Mouse (Mus musculus) mature B cell (primary cell): ENCODE data around the gene Ghdc.

Experiments
- in situ Hi-C: fragments of 300-500 bp; cut with MboI; formaldehyde crosslinking; loops from 2 replicates; pipeline ENCODE4 v1.14.3; 2019

Ghdc gene

DNA sequence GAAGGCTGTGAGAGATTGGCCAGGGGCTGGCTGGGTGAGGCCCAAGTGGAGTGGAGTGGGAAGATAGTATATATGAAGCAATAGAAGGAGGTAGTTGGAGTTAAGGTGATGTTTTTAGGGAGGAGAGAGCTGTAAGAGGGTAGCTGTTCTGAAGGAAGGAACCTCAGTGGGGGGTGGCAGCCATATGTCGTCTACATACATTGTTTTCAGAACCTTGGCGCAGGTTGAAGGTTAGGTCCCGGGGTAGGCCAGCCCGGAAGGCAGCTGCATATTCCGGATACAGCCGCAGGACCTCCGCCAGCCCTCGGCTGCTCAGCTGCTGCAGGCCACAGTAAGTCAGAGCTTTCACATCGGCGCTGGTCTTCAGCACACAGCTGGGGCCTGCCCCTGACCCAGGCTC is 24.2 kb downstream of the Ghdc start:
- in situ Hi-C loops, result no loop called here

DNA sequence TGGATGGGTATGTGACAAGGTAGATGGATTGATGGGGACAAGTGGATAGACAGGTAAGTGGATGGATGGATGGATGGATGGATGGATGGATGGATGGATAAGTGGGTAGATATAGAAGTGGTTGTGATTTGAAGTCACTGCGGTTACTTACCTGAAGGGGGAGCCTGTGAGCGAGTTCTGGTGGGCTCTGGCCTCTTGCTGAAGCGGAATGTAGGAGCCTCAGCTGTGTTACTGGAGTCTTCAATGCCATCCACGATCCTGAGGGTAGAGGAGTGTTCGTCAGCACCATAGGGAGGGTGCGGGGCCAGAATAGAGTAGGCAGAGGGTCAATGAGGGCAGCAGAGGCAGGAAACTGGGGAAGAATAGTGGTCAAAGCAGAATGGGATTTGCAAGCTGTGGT is 25.7 kb downstream of the Ghdc start:
- in situ Hi-C loops, result no loop called here

DNA sequence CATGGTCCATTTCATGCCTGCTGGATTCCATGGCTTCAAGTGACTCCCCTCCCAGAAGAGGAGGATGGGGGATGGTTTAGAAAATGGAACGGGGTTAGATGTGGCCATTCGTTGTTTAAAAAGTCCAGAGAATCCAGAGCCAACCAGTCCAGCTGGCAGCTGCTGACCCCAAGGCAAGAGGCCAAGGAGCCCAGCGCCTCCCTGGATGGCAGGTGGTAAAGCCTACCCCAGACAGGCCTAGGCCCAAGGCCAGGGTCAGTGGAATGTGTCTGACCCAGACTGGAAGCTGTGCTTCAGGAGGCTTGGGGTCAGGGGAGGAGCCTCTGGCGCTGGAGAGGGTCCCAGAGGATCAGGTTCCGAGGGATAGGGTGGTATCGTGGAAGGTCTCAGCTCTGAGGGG is 29.4 kb downstream of the Ghdc start:
- in situ Hi-C loops, result no loop called here

DNA sequence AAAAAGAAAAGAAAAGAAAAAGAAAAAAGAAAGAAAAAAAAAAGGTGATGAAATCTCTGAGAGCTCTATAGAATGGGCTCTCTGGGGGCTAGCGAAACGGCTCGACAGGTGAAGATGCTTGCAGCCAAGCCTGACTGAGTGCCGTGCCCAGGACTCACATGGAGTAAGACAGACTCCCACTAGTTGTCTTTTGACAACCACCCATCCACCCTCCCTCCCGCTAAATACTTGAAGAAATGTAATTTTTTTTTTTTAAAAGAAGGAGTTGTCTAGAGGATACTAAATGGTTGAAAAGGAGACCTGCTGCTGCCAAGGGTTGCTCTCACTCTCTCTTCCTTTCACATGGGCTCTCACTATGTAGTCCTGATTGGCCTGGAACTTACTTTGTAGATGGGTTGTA is 32.0 kb downstream of the Ghdc start:
- in situ Hi-C loops, result no loop called here

DNA sequence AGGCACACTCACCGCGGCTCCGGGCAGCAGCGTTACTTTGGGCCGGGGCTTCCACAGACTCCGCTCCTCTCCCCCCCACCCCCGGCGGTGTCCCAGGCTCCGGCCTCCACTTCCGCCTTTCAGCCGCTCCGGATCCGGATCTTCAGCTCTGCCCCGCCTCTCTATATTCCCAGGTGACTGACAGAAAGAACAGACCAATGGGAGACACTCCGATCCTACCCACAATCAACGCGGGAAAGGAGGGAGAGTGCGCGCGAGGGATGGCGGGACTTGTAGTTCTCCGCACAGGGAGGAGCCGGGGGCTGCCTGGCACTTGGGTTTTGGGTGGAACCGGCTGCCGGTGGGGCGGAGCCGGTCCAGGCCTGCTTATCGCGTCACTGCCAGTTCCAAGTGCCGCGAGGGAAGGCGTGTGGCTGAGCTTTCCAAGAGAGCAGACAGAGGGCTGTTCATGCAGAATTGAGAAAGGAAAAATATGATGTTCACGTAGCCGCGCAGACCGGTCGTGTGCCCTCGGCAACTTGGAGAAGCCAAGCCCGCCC is 32.6 kb downstream of the Ghdc start, which contains the start of gene Rab5c:
Rab5c (minus strand) TSS at position 150 of the 539 bp plus-strand sequence.
- in situ Hi-C loops, result no loop called here

DNA sequence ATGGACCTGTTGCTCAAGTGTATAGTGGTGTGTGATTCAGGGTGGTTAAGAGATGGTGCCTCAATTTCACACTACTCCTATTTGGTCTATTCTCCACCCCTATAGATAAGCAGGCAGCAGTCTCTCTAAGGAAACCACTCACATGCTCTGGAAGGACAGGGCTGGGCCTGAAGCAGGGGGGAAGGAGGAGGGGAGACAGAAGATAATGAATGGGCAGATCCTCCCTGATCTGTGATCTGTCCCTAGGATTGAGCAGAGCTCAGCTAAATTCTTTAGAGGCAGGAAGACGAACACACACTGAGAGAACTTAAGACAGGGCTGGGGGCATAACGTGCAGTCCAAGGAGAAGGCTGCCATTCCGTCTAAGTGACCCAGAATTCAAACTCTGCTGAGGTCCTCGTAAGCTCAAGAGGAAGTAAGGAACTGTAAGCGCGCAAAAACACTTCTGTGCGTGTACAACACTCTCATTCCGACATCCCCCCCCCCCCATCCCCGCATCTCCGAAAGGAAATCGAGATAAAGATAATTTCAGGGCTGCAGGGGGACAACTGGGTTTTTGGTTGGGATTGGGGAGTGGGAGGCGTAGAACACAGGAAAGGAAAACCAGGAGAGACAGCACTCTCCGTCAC is 33.5 kb downstream of the Ghdc start:
- in situ Hi-C loops, result no loop called here

DNA sequence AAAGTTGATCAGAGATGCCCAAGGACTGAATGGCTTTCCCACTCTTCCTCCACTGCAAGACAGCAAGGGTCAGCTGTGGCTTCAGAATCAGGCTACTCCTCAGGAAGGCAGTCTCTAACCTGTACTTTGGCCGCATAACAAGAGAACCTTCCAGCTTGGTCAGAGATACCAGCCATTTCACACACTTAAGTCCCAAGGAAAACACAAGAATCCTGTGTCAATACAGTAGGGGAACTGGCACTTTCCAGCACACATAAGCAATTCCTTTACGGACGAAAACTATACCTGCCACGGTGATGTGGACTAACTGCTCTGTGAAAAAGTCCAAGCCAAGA is 34.0 kb downstream of the Ghdc start:
- in situ Hi-C loops, result no loop called here

DNA sequence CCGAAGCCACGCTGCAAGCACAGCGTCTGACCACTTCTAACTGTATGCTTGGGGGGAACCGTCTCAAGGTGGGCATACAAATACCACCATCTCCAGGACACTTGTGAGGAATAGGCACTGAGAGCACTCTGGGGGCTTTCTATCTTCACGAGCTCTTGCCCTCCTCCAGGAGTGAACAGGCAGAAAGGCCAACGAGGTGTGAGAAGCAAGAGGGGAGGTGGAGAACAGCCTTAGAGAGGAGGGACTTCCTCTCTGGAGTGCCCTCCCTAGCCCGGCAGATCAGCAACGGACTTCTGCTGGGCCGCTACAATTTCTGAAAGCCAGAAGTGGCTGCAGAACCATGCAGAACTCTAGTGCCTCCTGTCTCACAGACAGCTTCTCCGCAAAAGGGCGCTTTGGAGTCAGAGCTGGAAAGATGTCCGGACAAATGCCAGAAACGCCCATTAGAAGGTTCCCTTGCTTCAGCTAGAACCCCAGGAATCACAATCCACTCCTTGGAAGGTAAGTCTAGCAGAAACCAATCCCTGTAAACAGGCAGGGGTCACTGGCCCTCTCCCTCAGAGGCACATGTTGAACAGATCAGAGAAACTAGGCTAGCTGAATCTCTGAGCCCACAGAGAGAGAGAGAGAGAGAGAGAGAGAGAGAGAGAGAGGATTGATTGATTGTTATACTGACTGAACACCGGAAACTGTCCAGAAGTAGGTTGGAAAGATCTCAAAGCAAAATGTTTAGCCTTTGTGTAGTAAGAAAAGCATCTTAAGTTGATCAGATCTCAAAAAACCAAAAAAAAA is 34.6 kb downstream of the Ghdc start:
- in situ Hi-C loops, result no loop called here

DNA sequence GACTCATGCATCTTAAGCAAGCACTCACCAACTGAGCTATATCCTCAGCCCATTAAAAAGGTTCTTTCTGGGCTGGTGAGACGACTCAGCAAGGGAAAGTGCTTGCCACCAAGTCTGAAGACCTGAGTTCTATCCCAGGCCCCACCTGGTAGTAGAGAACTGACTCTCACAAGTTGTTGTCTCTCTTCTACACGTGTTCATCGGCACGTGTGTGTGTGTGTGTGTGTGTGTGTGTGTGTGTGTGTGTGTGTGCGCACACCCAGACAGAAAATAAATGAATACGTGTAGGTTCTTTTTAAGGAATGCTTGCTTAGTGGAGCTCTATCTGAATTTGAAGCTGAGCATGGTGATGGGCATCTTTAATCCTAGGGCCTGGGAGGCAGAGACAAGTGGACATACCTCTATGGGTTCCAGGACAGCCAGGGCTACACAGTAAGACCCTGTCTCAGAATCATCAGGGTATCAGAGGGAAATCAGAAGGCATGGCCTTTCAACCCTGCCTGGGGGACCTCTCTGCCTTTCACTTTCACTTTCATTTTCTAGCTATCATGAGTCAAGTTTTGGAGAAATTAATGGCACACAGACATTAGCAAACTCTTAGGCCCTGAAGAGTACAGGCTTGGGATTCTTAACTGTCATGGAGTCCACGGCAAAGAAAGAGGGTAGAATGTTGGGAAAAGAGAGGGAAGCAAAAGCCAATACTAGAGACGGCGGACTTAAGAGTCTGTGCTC is 35.5 kb downstream of the Ghdc start:
- in situ Hi-C loops, result no loop called here

DNA sequence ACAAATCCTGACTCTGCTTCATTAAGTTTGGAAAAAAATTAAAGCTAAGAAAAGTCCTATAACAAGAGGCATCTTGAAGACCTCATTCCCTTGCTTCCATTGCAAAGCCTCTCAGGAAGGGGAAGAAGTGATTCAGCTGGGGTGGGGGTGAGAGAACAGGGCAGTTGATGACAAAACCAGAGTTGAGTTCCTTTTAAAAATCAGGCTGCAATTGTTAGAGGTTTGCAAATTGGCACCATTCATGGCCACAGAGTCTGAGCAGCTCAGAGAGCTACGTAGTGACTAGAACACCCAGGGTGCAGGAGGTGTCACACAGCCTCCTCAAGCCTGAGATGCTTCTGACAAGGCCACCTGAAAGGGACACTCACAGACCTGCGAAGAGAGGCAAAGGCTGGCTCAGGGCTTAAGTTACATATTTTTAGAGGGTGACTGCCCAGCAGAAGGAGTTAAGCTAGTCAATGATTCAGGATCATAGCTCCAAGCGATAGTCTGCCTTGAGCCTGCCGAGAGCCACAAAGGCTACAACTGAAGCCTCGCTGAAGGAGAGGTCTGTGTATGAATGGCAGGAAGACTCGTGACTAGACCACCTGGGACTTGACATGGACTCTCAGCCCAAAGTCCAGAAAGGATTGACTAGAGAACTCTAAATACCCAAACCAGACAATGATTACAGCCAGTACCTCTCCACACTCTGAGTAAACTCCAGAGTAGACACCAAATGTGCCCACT is 40.1 kb downstream of the Ghdc start:
- in situ Hi-C loops, result no loop called here

DNA sequence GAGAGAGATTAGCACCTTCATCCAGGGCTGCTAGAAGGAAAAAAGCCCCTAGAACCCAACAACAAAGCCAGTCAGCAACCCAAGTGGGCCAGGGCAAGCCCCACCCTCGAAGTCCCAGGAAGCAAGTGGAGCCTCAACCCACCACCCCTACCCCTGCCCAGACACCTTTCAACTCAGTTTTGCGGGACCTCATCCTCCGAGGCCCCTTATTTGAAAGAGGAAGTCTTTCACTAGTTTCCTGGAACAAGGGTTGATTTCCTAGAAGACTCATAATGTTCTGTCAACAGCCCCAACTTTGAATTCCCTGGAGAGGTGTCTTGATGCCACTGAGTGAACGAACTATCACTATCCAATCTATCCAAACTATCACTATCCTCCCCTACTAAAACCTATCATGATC is 40.8 kb downstream of the Ghdc start:
- in situ Hi-C loops, result no loop called here

DNA sequence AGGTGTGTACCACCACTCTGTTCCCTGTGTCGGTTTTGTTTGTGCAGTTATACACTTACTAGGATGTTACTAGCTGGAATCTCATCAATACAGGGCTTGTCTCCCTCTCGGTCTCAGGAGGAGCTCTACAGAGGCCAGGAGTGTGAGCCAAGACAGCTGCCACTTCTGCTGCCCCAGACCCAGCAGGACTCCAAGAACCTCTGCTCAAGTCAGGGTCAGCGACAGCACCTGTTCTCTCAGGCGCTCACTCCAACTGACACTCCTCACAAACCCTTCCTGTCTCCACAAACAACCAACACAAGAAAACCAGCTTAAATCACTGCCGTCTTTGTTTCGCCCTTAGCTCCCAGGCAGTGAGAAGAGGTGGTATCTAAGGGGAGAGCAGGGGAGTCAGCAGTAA is 42.2 kb downstream of the Ghdc start:
- in situ Hi-C loops, result no loop called here

DNA sequence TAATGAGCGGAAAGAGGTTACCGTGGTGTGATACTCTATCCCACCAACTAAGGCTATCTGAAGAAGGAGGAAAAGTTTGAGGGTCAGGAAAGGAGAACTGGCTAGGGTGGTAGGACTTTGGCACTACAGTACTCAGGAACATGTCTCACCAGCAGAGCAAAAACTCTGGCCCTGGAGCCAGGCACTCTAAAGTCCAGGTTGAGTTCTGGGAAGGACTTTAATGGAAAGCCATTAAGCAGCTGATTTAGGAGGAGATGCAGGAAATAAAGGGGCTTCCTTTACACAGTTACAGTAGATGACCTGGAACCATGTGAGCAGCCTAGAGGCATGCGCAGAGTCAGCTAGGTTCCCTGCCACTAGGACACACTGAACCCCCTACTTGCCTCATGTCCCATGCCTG is 43.6 kb downstream of the Ghdc start:
- in situ Hi-C loops, result no loop called here

DNA sequence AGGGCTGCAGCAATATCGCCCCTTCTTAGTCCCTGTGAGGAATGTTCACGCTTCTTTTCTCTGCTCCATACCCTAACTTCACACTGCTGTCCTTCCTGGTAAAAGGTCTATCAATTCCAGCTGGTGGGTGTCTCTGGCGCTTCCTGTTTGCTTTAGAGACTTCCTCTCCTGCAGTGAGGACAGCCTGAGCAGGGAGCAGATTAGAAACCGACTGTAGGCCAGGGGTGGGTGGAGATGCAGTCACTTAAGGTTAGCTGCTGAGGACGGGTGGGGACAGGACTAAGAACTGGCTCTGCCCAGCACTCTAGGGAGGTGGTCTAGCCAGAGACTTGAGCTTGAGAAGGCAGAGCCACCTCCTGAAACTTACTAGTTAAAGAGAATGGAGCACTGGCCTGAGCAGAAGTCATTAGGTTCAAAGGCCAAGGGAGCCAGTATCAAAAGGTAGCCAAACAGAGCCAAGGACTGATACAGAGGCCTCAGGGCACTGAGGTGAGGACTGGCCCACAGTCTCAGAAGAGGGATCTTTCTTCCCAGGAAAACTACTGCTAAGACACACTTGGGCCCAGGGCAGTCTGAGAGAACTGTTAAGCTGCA is 45.7 kb downstream of the Ghdc start:
- in situ Hi-C loops, result no loop called here

DNA sequence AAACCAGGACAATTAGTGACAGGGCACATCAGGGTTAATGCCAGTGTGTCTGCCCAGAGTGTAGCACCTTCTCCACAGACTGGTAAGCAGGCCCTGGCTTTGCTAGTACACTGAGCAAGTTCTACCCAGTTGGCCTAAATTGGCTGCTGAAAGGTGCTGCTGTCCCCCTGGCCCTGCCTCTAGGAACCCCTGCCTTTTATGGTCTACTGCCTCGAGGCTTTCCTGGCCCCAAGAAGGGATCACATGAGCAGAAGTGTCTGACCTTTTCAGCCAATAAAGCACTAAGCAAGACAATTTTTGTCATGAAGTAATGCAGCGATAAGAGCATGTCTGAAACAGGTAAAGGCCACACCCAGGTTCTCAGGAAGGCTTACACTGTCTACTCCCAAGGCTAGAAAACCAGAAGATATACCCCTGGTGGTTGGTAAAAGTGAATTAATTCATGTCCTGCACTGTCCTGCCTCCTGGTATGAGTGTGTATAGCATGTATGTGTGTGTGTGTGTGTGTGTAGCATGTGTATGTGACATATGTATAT is 48.2 kb downstream of the Ghdc start:
- in situ Hi-C loops, result no loop called here

DNA sequence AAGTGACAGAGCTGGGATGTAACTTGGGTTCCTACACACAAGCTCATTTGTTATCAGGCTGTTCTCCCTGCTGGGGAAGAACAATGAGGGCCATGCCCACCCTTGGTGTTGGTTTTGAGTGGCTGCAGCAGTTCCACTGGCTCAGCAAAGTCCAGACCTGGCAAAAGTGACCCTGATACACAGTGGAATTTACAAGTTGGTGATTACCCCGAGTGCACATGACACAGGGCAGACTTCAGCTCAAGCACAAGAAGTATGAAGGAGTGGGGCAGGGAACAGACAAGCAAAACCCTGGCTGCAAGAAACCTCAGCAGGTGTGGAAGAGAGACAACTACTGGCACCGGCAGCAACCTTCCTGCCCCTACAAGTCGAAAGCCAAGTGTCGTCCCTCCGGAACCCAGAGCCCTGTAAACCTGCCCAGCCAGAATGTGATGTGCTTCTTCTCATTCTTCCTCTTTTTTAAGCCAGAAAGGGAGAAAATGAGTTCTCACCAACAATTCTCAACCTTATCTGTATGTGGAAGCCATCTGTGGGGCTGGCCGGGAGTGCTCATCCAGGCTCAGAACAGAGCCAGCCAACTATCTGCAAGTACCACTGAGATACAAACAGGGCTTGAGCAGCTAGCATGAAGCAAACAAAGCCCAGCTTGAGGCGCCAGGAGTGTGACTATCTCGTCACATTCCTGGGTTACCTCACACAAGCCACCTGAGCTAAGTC is 48.8 kb downstream of the Ghdc start:
- in situ Hi-C loops, result no loop called here

DNA sequence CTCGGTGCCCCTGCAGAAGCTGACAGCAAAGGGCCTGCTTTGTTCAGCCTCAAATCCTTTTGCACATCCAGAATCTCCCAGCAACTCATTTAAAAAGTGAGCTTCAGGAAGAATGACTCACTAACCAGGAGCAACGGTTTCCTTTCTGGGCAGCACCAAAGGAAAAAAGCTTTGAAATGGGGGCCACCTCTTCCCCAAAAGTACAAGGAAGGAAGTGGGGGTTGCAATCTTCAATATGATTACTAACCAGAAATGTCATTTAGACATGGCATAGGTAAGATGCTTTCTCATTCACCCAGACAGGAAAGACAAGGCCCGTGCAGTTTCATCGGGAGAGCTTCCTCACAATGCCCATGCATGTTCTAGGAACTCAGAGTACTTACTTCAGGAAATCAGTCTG is 49.5 kb downstream of the Ghdc start:
- in situ Hi-C loops, result no loop called here

DNA sequence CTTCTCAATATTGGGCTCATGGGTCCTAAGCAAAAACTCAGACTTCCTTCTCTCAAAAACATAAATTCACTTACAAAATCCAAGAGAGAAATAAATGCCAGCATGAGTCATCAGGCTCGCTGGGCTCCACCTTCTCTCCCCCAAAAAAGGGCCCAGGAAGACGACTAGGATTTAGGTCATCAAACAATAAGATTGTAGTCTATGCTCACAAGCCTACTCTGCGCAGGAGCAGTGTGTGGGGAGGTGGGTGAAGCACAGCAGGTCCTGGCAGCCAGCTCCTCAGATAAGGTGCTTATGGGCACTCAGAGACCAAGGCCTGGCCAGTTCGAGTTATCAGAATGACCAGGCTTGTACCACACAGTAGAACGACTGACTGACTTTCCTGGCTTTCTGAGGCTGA is 50.4 kb downstream of the Ghdc start:
- in situ Hi-C loops, result no loop called here

DNA sequence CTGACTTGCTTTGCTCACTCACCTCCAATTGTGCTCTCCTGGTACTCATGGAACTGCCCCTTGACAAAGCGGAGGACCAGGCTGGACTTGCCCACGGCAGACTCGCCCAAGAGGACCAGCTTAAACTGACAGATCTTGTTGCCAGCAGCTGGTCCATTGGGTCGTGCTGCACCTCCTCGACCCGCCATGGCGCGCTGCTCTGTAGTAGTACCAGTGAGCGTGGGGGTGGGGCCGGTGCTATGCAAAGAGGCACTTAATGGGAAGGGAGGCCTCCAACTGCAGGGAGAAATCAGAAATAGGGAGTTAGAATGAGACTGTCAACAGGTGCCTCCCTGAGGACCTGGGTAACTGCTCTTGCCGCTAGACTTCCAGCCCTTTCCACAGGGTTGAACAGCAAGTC is 50.9 kb downstream of the Ghdc start:
- in situ Hi-C loops, result no loop called here

DNA sequence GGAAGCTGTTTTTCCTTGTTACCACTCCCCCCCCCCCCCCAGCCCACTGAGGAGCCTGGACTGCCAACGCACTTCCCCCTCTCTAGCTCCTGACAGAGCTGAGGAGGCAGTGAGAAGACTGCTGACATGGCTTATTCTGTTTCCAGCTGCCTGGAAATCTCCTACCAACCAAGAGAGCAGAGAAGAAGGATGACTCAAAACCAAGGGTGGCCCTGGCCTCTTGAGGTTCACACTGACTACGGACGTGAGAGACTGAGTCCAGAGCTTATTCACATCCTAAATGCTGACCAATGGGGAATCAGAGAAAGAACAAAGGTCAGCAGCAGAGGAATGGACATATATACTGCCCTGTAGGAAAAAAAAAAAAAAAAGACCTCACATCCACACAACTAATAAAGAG is 51.4 kb downstream of the Ghdc start:
- in situ Hi-C loops, result no loop called here

DNA sequence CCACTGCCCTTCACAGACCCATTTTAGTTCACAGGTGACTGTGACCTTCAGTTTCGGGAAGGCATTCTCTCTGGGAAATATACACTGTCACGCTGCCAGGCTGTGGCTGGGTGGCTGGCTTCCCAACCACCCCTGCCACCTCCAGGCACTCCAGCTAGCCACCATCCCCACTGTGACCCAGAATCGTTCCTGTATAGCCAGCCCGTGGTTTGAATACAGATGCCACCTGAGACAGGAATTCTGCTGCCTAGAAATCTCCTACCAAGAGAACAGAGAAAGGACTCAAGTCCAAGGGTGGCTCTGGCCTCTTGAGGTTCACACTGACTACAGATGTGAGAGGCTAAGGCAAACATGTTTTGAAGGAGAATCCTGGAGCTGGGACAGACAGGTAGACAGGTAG is 51.9 kb downstream of the Ghdc start:
- in situ Hi-C loops, result no loop called here
